Mouse (Mus musculus): ENCODE results near the gene Atp2a3. TPM values are rescaled to one million over a fixed set of nuclear protein-coding genes. Genes with fewer than 3 reads are reported as not detected.

Atp2a3 gene
- polyA plus RNA-seq, 1 experiment from 2014 or later: 1.4 TPM

DNA sequence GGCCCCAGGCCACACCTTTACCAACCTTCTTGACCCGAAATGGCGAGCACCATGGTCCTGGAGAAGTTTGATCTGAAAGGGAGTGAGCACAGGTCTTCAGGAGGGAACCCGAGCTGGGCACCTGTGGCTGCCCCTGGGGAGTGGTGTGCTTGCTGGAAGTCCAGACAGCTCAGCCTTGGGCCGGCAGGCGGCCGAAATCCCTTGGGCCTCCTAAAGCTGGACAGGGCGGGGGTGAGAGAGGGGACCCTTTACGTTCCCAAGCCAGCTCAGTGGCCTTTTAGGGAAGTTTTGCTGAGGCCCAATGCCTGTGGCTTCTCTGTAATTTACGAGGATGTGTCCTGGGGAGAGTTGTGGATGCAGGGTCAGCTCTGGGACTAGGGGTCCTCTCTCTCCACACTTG is 29.7 kb downstream of the Atp2a3 start:
- no peaks in the 10 kb centered on the region for H3K36me3 ChIP-seq
- no peaks in the 10 kb centered on the region for H3K4me1 ChIP-seq (replicated peaks)
- no peaks in the 10 kb centered on the region for H3K9me3 ChIP-seq
- no peaks in the 10 kb centered on the region for H3K27me3 ChIP-seq
- ATAC-seq (ENCODE audit: low FRiP score): no peak
- WGBS: 86% methylated on average over 9 of the region's 9 CpGs
- H3K27ac ChIP-seq: no peak overlapping the region
- H3K4me3 ChIP-seq: no peak overlapping the region
- no peak overlapping the region for H3K4me2 ChIP-seq
- no peak overlapping the region for H3K9ac ChIP-seq

DNA sequence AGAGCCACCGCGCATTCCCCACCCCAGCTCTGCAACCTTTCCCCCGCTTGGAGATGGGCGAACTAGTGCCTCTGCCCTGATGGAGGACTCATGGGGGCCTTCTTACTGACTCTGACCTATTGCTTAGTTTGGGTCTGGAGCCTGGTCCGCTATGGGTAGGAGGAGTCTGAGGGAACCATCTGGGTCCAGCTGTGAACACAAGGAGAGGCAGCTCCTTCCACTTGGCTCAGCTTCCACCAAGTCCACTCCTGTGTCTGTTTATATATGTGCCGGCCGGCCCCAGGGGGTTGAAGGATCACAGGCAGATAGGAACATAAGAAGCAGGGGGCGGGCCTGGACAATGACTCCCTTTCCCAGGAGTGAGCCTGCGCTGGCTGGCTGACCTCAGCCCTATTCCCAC is 31.0 kb downstream of the Atp2a3 start:
- Histone ChIP-seq H3K4me3 (no peak overlapping the region), H3K4me2 (no peak overlapping the region), H3K9ac (no peak overlapping the region), H3K36me3 (no peaks in the 10 kb centered on the region), H3K4me1 (replicated peaks) (no peaks in the 10 kb centered on the region), H3K9me3 (no peaks in the 10 kb centered on the region), H3K27ac (no peak overlapping the region), H3K27me3 (no peaks in the 10 kb centered on the region)
- WGBS: 64% methylated on average over 9 of the region's 9 CpGs
- no peak for ATAC-seq (ENCODE audit: low FRiP score)

DNA sequence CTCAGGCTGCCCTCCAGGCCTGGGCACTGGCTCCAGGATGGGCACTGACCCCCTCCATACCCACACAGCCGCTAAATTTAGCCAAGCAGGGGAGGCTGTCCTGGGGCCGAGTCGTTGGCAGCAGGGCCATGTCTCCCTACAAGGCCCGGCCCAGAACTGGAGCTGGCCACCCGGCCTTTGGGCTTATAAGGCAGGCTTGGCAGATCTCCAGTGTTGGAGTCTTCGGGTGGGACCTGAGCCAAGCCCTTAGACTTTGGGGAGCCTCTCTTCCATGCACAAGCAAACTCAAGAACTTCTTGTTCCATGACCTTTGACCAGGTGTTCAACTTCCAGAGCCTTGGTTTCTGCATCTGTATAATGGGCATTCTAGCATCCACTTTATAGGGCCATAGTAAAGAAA is 35.4 kb downstream of the Atp2a3 start:
- Histone ChIP-seq H3K4me1 (replicated peaks) (no peaks in the 10 kb centered on the region), H3K9ac (no peak overlapping the region), H3K27ac (no peak overlapping the region), H3K36me3 (no peaks in the 10 kb centered on the region), H3K9me3 (no peaks in the 10 kb centered on the region), H3K4me3 (no peak overlapping the region), H3K27me3 (no peaks in the 10 kb centered on the region), H3K4me2 (no peak overlapping the region)
- no peak for ATAC-seq (ENCODE audit: low FRiP score)
- 89% methylated on average over 6 of the region's 6 CpGs for WGBS

DNA sequence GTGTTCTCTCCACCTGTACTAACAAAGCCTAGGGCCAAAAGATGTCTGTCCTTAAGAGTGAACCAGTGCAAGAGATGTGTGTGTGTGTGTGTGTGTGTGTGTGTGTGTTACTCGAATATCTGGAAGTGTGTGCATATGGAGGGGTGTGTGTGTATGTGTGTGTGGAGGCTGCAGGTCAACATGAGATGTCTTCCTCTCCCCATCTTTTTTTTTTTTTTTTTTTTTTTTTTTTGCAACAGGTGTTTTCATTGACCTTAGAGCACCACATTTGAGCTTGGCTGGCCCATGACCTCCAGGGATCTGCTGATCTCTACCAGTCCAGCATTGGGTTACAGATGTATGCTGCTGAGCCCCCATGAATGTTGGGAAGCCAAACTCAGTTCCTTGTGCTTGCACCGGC is 35.8 kb downstream of the Atp2a3 start:
- 87% methylated on average over 2 of the region's 2 CpGs for WGBS

DNA sequence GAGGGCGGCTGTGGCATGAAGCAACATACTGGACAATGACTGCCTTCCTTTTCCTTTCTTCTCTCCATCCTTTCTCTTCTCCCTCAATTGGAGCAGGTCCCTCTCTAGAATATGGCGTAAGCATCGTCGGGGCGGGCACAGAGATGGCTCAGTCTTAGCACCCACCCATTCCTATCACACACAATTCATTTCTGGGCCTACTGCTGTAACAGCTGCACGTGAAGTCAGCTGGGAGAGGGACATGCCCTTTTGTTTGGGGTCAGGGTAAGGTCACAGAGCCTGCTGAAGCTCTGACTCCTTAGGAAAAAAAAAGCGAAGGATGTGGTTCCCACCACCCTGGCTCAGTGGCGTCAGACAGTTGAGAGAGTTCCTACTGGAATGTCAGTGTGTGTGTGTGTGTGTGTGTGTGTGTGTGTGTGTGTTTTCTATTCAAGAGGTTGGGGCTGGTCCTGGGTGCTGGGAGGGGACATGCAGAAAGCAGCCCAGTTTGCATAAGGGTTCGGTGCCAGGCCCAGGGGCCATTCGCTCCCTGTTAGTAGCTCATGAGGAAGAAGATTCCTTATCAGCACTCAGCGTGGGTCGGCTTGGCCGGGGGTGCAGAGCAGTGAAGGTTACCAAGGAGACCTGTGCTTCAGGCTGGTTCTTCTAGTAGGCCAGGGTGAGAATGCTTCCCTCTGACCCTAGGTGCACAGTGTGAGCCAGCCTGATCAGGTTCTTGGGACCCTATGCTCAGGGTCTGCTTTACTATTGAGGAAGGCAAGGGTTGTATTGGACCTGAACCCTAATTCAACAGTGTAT is 36.8 kb downstream of the Atp2a3 start:
- H3K4me2 ChIP-seq: no peak overlapping the region
- H3K36me3 ChIP-seq: no peaks in the 10 kb centered on the region
- ATAC-seq (ENCODE audit: low FRiP score): no peak
- H3K27me3 ChIP-seq: no peaks in the 10 kb centered on the region
- H3K9me3 ChIP-seq: no peaks in the 10 kb centered on the region
- no peak overlapping the region for H3K9ac ChIP-seq
- H3K27ac ChIP-seq: no peak overlapping the region
- WGBS: 76% methylated on average over 13 of the region's 13 CpGs
- H3K4me3 ChIP-seq: no peak overlapping the region
- H3K4me1 ChIP-seq (replicated peaks): no peaks in the 10 kb centered on the region

More for the DNA sequence above, 35.8 kb downstream of the Atp2a3 start:
- no peak for ATAC-seq (ENCODE audit: low FRiP score)
- Histone ChIP-seq H3K4me1 (replicated peaks) (no peaks in the 10 kb centered on the region), H3K4me2 (no peak overlapping the region), H3K4me3 (no peak overlapping the region), H3K9me3 (no peaks in the 10 kb centered on the region), H3K9ac (no peak overlapping the region), H3K27ac (no peak overlapping the region), H3K27me3 (no peaks in the 10 kb centered on the region), H3K36me3 (no peaks in the 10 kb centered on the region)

DNA sequence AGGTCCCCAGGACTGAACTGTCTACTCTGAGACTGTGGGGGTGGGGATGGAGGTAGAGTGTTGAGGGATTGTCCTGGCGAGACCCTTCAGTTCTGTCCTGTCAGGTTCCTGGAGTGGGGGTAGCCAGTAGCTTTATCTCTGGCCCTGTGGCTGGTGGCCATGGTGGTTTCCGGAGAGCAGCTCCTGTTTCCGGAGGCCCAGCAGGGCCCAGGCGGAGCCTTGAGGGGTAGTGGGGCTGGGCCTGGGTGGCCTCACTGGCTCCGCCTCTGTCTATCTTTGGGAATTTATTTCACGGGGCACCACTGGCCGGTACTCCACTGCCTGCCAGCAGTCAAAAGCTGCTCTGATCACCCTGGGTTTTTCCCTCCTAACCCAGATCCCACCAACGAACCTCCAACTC is 37.8 kb downstream of the Atp2a3 start, which contains the start of gene P2rx1:
Gene P2rx1, plus strand, starts transcription at position 333 of the 400 bp plus-strand sequence.
- H3K27ac ChIP-seq: no peak within 1 kb of the TSS
- no peaks in the 10 kb centered on the region for H3K27me3 ChIP-seq
- 0 out of 2 replicates have a peak, but pooled peaks cover under 1% of the 10 kb centered on the region for H3K9me3 ChIP-seq
- no peak within 1 kb of the TSS for H3K9ac ChIP-seq
- no peak within 1 kb of the TSS for H3K4me2 ChIP-seq
- H3K4me3 ChIP-seq: no peak within 1 kb of the TSS
- ATAC-seq (ENCODE audit: low FRiP score): no peak
- H3K4me1 ChIP-seq (replicated peaks): no peaks in the 10 kb centered on the region
- WGBS: 59% methylated on average over 8 of the region's 8 CpGs
- H3K36me3 ChIP-seq: no peaks in the 10 kb centered on the region

DNA sequence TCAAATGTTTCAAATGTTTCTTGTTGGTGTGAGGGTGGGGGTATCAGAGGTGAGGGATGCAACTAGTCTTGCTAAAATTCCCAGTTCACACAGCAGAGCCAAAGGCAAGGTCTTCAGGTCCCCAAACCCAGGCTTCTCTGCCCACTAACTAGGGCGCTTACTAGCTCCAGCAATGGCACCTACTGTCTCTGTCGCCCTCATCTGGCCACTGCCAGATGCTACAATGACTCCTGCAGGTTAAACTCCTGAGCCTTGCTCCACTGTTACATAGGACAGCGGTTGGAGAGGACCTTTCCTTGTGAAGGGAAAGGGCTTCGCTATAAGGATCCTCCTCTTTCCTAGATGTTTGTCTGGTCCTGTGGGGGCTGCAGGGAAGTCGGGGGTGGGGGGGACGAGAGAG is 40.1 kb downstream of the Atp2a3 start:
- H3K4me1 ChIP-seq (replicated peaks): no peaks in the 10 kb centered on the region
- WGBS: 12% methylated on average over 6 of the region's 6 CpGs
- H3K27ac ChIP-seq: no peak overlapping the region
- H3K4me3 ChIP-seq: no peak overlapping the region
- no peak overlapping the region for H3K9ac ChIP-seq
- no peaks in the 10 kb centered on the region for H3K36me3 ChIP-seq
- ATAC-seq (ENCODE audit: low FRiP score): no peak
- peaks cover 2% of the 10 kb centered on the region; the same call in 1 of the 2 replicates for H3K9me3 ChIP-seq
- H3K4me2 ChIP-seq: no peak overlapping the region
- no peaks in the 10 kb centered on the region for H3K27me3 ChIP-seq

DNA sequence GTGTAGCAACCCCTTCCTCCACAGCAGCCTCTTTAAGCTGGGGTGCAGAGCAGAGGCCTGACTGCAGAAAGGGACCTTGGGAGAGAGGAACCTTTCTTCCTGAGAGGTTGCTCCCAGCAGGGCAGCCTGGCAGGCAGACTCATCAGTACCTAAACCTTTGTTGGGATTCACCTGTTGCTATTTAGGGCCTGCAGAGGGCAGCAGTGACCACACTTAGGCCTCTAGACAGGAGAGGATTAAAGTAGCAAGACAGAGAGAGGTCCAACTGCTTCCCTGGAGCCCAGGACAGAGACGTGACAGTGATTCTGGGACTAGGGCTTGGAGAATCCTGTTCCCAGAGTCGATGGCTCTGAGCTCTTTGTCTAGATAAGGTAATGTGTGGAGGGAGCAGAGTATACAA is 45.4 kb downstream of the Atp2a3 start:
- Histone ChIP-seq H3K27me3 (peaks cover 4% of the 10 kb centered on the region; the same call in 1 of the 2 replicates), H3K36me3 (no peaks in the 10 kb centered on the region), H3K27ac (no peak overlapping the region), H3K4me2 (no peak overlapping the region), H3K4me1 (replicated peaks) (no peaks in the 10 kb centered on the region), H3K9ac (no peak overlapping the region), H3K9me3 (peaks cover 2% of the 10 kb centered on the region; the same call in 1 of the 2 replicates), H3K4me3 (no peak overlapping the region)
- 7% methylated on average over 2 of the region's 2 CpGs for WGBS
- no peak; the same call in 1 of the 2 replicates for ATAC-seq (ENCODE audit: low FRiP score)

DNA sequence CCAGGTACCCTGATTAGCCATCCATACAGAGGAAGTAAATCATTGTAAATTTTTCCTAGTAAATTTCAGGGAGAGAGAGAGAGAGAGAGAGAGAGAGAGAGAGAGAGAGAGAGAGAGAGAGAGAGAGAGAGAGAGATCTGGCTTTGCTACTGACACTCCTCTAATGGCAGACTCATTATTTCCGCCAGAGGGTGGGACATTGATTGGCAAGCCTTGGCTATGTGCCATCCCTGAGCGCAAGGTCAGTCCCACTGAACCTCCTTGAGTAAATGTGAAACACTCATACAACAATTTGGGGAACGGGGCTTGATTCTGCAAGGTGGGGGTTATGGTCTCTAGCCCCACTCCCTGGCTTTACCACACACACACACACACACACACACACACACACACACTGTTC is 46.1 kb downstream of the Atp2a3 start:
- no peaks in the 10 kb centered on the region for H3K36me3 ChIP-seq
- H3K4me1 ChIP-seq (replicated peaks): no peaks in the 10 kb centered on the region
- peaks cover 4% of the 10 kb centered on the region; the same call in 1 of the 2 replicates for H3K27me3 ChIP-seq
- no peak overlapping the region for H3K4me3 ChIP-seq
- H3K4me2 ChIP-seq: no peak overlapping the region
- peaks cover 2% of the 10 kb centered on the region; the same call in 1 of the 2 replicates for H3K9me3 ChIP-seq
- H3K27ac ChIP-seq: no peak overlapping the region
- no peak for ATAC-seq (ENCODE audit: low FRiP score)
- no peak overlapping the region for H3K9ac ChIP-seq
- 78% methylated on average over 3 of the region's 3 CpGs for WGBS

DNA sequence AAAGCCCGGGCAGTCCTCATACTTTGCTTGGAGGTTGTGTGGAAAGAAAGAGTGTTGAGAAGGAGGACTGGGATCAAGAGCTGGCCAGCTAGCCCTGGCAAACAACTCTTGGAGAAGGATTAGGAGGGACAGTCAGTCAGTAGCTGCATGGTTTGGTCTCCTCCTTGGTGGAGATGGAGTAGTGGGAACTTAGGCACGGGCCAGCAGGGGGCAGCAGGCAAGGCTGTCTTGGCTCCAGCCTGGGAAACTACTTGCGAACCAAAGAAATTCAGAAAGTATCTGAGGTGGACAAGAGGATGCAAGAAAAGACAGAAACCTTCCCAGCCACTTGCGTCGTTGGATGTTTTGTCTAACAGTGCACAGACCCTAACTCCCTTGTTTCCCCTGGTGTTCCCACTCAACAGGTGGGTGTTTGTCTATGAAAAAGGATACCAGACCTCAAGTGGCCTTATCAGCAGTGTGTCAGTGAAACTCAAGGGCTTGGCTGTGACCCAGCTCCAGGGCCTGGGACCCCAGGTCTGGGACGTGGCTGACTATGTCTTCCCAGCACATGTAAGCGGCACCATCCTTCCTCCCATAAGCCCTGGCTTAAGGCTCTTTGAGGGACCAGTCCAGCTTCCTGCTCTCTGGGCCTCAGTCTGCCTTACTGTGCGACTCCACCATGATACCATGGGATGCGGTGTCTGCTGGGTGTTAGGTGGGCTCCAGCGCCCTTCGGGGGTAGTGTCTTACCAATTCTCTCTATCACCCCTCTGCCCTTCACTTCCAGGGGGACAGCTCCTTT is 46.9 kb downstream of the Atp2a3 start:
- 63% methylated on average over 11 of the region's 11 CpGs for WGBS

DNA sequence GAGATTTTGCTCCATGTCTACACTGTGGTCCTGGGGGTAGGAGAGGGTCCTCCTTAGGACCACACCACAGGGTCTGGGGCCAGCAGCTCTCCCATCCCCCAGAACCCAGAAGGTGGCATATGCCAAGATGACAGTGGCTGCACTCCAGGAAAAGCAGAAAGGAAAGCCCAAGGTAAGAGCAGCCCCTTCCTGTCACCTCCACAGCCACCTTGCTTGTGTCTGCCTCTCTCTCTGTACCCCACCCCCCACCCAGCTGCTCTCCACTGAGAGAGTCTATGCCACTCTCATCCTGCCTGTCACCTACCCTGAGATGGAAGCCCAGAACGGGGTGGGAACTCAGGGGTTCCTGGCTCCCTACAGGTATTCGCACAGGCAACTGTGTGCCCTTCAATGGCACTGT is 47.9 kb downstream of the Atp2a3 start:
- H3K27me3 ChIP-seq: peaks cover 6% of the 10 kb centered on the region; the same call in 1 of the 2 replicates
- ATAC-seq (ENCODE audit: low FRiP score): no peak
- H3K4me2 ChIP-seq: no peak overlapping the region
- H3K9ac ChIP-seq: no peak overlapping the region
- H3K4me3 ChIP-seq: no peak overlapping the region
- peaks cover 1% of the 10 kb centered on the region; the same call in 1 of the 2 replicates for H3K9me3 ChIP-seq
- H3K27ac ChIP-seq: no peak overlapping the region
- WGBS: 67% methylated on average over 2 of the region's 2 CpGs
- H3K4me1 ChIP-seq (replicated peaks): no peaks in the 10 kb centered on the region
- H3K36me3 ChIP-seq: no peaks in the 10 kb centered on the region

More for the DNA sequence above, 46.9 kb downstream of the Atp2a3 start:
- no peak overlapping the region for H3K4me3 ChIP-seq
- H3K27ac ChIP-seq: no peak overlapping the region
- peaks cover 2% of the 10 kb centered on the region; the same call in 1 of the 2 replicates for H3K9me3 ChIP-seq
- no peaks in the 10 kb centered on the region for H3K4me1 ChIP-seq (replicated peaks)
- H3K36me3 ChIP-seq: no peaks in the 10 kb centered on the region
- H3K9ac ChIP-seq: no peak overlapping the region
- peaks cover 4% of the 10 kb centered on the region; the same call in 1 of the 2 replicates for H3K27me3 ChIP-seq
- no peak for ATAC-seq (ENCODE audit: low FRiP score)
- H3K4me2 ChIP-seq: no peak overlapping the region

DNA sequence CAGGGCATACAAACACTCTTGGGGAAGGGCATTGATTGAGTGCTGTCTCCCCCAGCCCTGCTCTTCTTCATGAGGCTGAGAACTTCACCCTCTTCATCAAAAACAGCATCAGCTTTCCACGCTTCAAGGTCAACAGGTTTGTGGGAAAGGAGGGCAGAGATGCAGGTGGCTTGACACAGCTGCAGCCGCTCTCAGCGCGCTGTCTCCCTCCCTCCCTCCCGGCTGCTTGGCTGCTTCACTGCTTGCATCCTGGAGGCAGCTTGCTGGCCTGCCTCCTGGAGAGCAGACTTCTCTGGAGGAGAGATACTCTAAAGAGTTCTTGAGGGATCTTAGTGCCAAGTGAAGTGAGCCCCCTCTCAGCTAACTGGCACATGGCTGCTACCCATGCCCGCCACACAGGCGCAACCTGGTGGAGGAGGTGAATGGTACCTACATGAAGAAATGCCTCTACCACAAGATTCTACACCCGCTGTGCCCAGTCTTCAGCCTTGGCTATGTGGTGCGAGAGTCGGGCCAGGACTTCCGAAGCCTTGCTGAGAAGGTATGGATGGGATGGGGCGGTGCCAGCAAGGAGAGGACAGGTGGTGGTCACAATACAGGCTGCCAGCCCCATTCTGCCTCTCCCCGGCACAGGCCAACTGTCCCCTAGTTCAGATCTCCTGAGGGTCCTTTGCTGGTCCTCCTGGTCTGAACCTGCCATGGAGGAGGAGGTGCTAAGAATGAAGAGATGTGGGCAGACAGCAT is 48.7 kb downstream of the Atp2a3 start:
- Histone ChIP-seq H3K27me3 (peaks cover 6% of the 10 kb centered on the region; the same call in 1 of the 2 replicates), H3K4me3 (no peak overlapping the region), H3K9ac (no peak overlapping the region), H3K4me2 (no peak overlapping the region), H3K4me1 (replicated peaks) (no peaks in the 10 kb centered on the region), H3K36me3 (no peaks in the 10 kb centered on the region), H3K9me3 (no peaks in the 10 kb centered on the region), H3K27ac (no peak overlapping the region)
- ATAC-seq (ENCODE audit: low FRiP score): no peak
- WGBS: 59% methylated on average over 13 of the region's 13 CpGs
